Mouse (Mus musculus) cerebellum, adult 11 months (tissue): ENCODE data around the gene Ntrk3.

ENCODE experiments used
- DNase-seq: peaks from one replicate; pipeline ENCODE4 v3.0.0; 2022

Ntrk3 gene

DNA sequence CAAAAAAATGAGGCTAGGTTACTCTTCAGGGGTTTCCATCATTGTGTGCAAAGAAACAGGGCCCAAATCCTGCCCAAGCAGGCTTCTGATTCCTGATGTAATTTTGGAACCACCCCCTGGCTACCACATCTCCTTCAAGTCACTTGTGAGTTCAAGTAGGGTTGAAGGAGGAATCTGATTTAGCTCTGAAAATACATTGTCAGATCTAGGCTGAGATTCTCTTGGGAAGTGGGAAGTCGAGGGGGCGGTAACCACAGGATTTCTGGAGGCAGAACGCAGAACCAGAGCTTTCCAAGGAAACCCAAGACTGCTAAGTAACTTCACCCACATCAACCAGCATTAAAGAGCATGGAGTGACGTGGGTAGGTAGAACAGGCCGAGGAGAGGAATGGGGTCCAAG, 440.5 kb downstream of the Ntrk3 start:
- no peak for DNase-seq

GRCm38 (mm10) chr7:78294322-78294721, 443.5 kb downstream of the Ntrk3 start:
- DNase-seq, result no peak

- no peak for DNase-seq
These were observed 447.6 kb downstream of the Ntrk3 start for GRCm38 (mm10) chr7:78290186-78290585.

- DNase-seq, result peak; percentile 68
These were observed 451.1 kb downstream of the Ntrk3 start for GRCm38 (mm10) chr7:78286516-78287238.

DNA sequence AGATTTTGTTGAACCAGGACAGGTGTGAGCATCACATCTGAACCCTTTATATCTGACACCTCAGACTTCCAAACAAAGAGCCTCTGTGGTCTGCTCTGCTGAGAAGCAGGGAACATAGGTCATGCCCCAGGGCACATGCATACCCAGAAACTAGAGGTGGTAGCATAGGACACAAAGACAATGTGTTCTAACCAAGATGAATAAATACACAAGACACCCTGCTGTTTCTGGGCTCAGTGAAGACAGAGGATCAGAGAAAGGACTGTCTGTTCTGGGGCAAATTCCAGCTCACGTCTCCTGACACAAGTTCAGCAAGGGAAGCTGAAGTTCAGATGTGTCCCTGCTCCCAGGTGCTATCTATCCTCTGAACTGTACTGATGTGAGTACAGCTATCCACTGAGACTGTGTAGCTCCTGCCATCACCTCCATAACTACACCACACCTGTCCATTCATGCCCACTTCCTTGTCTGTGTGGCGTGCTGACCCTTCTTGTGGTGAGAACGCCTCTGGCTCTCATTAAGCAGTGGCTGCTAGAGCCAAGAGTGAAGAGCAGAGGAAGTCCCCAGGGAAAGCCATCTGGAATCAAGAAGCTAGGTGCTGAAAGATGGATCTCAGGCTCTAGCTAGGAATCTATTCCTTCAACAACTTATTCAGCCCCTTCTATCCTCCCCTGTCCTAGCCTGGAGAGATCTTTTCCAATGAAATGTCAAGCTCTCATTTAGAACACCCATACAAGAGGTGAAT, 468.1 kb downstream of the Ntrk3 start:
- no peak for DNase-seq

GRCm38 (mm10) chr7:78267461-78268007, 470.3 kb downstream of the Ntrk3 start:
- DNase-seq, result no peak

DNA sequence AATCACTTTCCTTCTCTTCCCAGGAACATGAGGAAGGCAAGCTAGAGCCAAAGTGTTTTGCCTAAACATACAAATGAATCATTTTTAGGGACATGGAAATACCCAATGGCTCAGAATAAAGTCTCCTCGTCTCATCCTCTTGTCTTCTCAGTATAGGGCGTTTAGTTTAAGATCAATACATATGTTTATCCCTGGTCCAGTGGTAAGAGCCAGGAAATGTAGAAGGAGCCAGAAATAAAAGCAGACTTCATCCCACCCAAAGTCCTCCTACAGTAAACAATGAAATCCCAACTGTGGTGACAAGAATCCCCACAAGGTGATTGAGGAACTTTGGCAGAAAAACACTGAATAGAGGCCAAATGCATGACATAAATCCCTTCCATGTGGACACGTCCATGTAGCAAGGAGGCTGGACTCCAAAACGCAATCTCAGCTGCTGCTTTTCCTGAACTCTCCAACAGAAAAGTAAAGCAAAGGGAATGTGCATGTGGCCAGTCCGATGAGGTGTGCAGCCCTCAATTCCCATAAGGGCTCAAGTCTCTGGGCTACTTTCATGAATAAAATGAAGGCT, 473.3 kb downstream of the Ntrk3 start:
- DNase-seq, result no peak

GRCm38 (mm10) chr7:78261420-78262125, 476.2 kb downstream of the Ntrk3 start:
- DNase-seq, result no peak

DNA sequence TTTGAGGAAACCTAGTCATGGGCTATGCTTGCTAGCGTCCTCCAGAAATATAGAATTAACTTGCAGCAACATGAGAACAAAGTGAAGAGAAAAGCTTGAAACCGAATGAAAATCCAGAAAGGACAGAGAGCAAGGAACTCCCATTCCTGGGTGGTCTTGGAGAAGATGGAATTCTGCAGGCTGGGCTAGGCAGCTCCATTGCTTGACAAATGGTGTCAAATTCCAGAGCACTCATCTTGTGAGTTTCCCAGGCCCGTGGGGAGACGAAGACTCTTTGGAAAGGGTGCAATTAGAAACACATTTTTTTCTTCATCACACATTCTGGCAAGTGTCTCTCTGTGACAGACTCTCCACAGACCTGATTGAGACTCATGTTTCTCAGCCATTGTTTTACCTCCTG, 479.7 kb downstream of the Ntrk3 start:
- no peak for DNase-seq

- DNase-seq, result no peak
These were observed 483.9 kb downstream of the Ntrk3 start for GRCm38 (mm10) chr7:78253777-78254385.

- no peak for DNase-seq
These were observed 489.6 kb downstream of the Ntrk3 start for GRCm38 (mm10) chr7:78248119-78248642.

GRCm38 (mm10) chr7:78239012-78239411, 498.8 kb downstream of the Ntrk3 start:
- DNase-seq, result no peak

- no peak for DNase-seq
These were observed 516.1 kb downstream of the Ntrk3 start for GRCm38 (mm10) chr7:78221668-78222067.

GRCm38 (mm10) chr7:78220949-78221348, 516.9 kb downstream of the Ntrk3 start:
- DNase-seq, result no peak

DNA sequence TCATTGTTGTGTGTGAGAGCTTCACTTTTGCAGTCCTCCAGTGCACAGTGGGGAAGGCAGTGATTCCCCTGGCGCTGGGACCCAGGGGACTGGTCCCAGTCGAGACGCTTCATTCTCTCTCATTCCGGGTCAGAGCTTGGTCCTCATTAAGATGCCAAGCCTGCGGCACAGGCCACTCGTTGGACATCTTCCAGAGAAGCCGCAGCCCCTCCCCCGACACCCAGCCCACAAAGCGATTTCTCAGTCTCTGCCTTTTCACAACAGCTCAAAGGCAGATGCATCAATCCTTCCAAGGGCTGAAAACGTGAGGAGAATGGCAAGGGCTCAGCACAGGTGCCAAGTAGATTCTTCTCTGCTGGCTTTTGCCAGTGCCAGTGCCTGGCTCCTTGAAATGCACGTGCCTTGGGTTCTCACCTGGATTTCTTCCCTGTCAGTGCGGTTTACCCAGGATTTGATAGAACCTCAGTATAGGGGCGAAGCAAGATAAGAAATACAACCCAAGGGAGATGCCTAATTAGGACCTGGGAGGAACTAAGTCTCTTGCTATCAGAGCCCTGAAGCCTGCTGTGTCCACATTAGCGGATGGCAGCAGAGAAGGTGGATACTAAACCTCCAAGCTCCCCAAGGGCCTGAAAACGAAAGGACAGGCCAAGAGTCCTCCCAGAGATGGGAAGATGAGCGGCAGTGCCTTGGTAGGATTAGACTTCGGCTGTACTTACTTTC, 546.7 kb downstream of the Ntrk3 start:
- DNase-seq, result peak; percentile 40

DNA sequence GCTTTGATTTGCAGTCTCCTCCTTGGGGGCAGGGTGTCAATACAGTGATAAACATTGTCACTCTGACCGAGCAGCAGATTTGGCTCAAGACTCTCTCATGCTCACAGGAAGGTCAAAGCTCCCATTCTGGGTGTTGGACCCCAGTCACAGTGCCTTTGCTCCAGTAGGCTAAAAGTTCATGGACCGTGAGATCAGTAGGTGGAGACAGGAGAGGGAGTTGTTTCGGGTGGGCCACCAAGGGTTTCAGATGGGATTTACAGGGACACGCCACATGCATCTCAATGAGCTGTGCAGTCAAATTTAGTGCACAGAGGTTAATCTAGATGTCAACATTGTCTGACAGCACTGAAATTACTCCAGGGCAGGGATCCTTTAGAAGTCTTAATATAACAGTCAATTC, 552.2 kb downstream of the Ntrk3 start:
- no peak for DNase-seq

GRCm38 (mm10) chr7:78183396-78183795, 554.4 kb downstream of the Ntrk3 start:
- DNase-seq, result no peak

DNA sequence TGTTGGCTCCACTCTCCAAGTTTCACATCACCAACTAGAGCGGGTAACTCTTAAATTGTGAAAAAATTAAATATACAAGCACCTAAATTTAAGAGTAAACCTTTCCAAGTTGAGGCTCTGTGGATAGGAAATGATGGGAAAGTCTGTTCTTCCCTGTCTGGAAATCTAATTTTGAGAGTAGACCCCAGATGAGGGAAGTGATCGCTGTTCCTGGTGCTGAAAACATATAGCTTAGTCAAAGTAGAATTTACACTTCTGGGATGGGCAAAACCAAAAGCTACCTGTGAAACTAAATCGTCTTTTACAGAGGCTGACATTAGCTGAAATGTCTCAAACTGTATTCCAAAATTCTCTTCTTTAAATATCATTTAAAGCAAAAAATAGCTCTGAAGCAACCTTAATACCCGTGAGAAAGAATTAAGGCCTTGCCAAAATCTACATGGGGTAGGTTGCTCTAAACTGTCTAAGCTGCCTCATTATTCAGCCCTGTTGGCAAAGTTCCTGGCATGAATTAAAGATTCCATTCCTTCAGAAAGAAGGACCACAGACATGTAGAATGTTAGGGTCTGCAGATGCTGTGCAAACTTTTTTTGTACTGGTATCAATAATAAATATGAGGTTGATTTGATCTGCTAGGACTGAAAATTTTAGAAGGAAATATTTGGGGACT, 557.7 kb downstream of the Ntrk3 start:
- no peak for DNase-seq

DNA sequence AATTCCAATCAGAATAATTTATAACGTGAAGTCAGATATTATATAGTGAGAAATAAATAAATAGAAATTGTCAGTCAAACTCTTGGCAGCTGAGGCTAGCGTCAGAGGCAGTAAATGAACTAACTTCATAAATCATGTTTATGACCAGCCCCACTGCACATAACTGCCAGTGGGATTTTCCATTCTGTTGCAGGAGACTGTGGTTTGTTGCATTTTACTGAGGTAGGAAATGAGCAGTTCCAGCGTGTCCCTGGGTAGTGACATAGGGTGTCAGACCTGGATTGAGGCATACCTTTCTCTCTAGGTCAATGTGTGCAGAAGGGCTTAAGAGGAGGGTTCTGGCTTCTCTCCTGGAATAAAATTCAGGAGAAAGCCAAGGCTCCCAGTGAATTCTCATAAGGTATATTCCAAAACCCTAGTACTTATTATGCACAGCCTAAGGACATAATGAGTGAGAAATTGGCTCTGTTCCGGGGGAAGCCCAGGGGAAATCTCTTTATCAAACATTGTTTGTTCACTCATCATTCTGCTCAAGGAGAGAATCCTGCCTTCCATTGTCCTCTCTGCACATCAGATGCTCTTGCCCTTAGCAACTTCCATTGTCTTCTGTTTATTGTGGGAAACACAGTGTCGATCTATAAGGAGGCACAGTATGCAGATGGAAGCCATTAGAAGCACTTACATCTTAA, 565.4 kb downstream of the Ntrk3 start:
- no peak for DNase-seq

DNA sequence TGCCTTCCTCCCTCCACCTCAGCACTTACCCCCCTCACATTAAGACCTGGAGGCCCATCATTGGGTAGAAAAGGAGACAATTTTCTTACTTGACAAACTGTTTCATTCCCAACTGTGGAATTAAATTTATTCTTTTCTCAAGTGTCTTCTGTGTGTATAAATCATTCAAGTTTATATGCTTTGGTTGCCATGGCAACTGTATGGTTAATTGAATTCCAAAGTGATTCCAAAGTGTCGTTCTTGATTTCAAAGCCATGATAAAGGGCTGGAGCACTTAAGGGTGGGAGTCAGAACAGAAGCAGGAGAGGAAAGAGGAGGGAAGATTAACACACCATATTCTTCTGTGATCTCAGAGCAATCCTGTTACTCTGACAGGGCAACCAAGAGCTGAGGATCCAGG, 572.3 kb downstream of the Ntrk3 start:
- no peak for DNase-seq

GRCm38 (mm10) chr7:78157946-78158345, 579.9 kb downstream of the Ntrk3 start:
- no peak for DNase-seq
